Mouse (Mus musculus): ENCODE results near the gene Irf9.

DNA sequence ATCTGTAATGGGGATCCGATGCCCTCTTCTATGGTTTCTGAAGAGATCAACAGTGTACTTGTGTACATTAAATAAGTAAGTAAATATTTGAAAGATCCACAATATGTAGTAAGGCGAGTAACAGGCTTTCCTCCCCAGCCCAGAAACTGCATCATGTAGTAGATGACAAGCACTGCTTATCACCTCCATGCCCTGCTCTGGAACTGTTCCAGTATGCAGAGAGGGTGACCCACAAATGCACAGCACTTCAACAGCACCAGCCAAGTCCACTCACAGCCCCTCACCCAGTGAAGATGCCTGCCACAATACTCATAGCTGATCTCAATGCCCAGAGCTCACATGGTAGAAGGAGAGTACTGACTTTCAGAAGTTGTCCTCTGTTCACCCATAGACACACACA is 32.8 kb upstream of the Irf9 start:
- TF ChIP-seq CTCF (IDR thresholded peaks at IDR 0.05; ENCODE audit: low read depth) (no peak), EP300 (IDR thresholded peaks at IDR 0.05; ENCODE audit: low read depth) (no peak)

Data from liver, postnatal 0 days (tissue).